Mouse (Mus musculus) layer of hippocampus, postnatal 25 days (tissue): ENCODE results near the gene Rpl3. TPM values are rescaled to one million over a fixed set of nuclear protein-coding genes. Genes with fewer than 3 reads are reported as not detected.

Source experiments
- DNase-seq, 2 experiments: peaks; one replicate each; pipeline ENCODE4 v3.0.0; 2022; ENCODE audit warnings: mixed read lengths in 2 of 2, low spot score in 1 of 2; ENCODE audit errors: extremely low spot score in 1 of 2
- total RNA-seq, 2 experiments: library from RNA; stranded (reverse); gene quantifications; 2 replicates each; pipeline ENCODE4 v1.2.3; 2021

The Rpl3 gene
- total RNA-seq, 2 experiments from 2014 or later: 494 to 606 TPM

- no peak for DNase-seq
Observed at GRCm38 (mm10) chr15:80115866-80116794, 24.5 kb upstream of the Rpl3 start.

- no peak for DNase-seq
Observed at GRCm38 (mm10) chr15:80115256-80115655, 23.6 kb upstream of the Rpl3 start.

GRCm38 (mm10) chr15:80114414-80114813 lies 22.7 kb upstream of the Rpl3 start:
- no peak for DNase-seq

- DNase-seq: no peak
Observed at GRCm38 (mm10) chr15:80112499-80112898, 20.8 kb upstream of the Rpl3 start.

- no peak for DNase-seq
Observed at GRCm38 (mm10) chr15:80111436-80111835, 19.8 kb upstream of the Rpl3 start.

GRCm38 (mm10) chr15:80107575-80107974 lies 15.9 kb upstream of the Rpl3 start:
- DNase-seq: no peak

- no peak for DNase-seq
Observed at GRCm38 (mm10) chr15:80107143-80107542, 15.5 kb upstream of the Rpl3 start.

GRCm38 (mm10) chr15:80105490-80106410 lies 14.1 kb upstream of the Rpl3 start:
- no peak for DNase-seq

- DNase-seq: no peak
Observed at GRCm38 (mm10) chr15:80102495-80102894, 10.8 kb upstream of the Rpl3 start.

- DNase-seq: no peak
Observed at GRCm38 (mm10) chr15:80101503-80101902, 9.8 kb upstream of the Rpl3 start.

- no peak for DNase-seq
Observed at GRCm38 (mm10) chr15:80100871-80101270, 9.2 kb upstream of the Rpl3 start.

GRCm38 (mm10) chr15:80100196-80100595 lies 8.5 kb upstream of the Rpl3 start:
- no peak for DNase-seq

GRCm38 (mm10) chr15:80099477-80099876 lies 7.8 kb upstream of the Rpl3 start:
- no peak for DNase-seq

- no peak for DNase-seq
Observed at GRCm38 (mm10) chr15:80098809-80099208, 7.1 kb upstream of the Rpl3 start.

GRCm38 (mm10) chr15:80097999-80098461 lies 6.4 kb upstream of the Rpl3 start:
- DNase-seq: no peak

GRCm38 (mm10) chr15:80096946-80097881 lies 5.5 kb upstream of the Rpl3 start:
- no peak for DNase-seq

- no peak for DNase-seq
Observed at GRCm38 (mm10) chr15:80096406-80096805, 4.7 kb upstream of the Rpl3 start.

- no peak for DNase-seq
Observed at GRCm38 (mm10) chr15:80095596-80095995, 3.9 kb upstream of the Rpl3 start.

GRCm38 (mm10) chr15:80094201-80094600 lies 2.5 kb upstream of the Rpl3 start:
- DNase-seq: no peak

GRCm38 (mm10) chr15:80092599-80092998 lies 931 bp upstream of the Rpl3 start:
- no peak for DNase-seq
